Mouse (Mus musculus) CH12.LX (cell line): ENCODE results near the gene Gatd1. TPM values are rescaled to one million over a fixed set of nuclear protein-coding genes. Genes with fewer than 3 reads are reported as not detected.

Experiments used
- DNase-seq: peaks from one replicate; pipeline ENCODE4 v3.0.0-alpha.2; 2013; ENCODE audit errors: extremely low read depth
- H3K27ac ChIP-seq: 2 replicates; pipeline ENCODE4 v1.5.1; 2012; ENCODE audit warnings: low read depth, mild to moderate bottlenecking, control low read depth, moderate library complexity; ENCODE audit not compliant: insufficient read depth
- H3K27me3 ChIP-seq: replicated peaks from 2 replicates; pipeline ENCODE3; 2012; ENCODE audit warnings: inconsistent platforms
- H3K36me3 ChIP-seq, 2 experiments: replicated peaks in 1 of 2; 2 replicates each; pipeline versions ENCODE3 to v1.6.1; 2012; ENCODE audit warnings: inconsistent platforms in 1 of 2, low read length in 1 of 2, mild to moderate bottlenecking in 1 of 2, mixed read lengths in 1 of 2, moderate library complexity in 1 of 2; ENCODE audit not compliant: control insufficient read depth in 1 of 2, insufficient read depth in 1 of 2
- H3K4me1 ChIP-seq, 2 experiments: 2 replicates each; pipeline ENCODE4 v1.6.1; 2012; ENCODE audit warnings: inconsistent platforms in 1 of 2, moderate library complexity in 1 of 2; ENCODE audit not compliant: insufficient read depth in 2 of 2, control insufficient read depth in 1 of 2
- H3K4me2 ChIP-seq: 2 replicates; pipeline ENCODE4 v1.6.1; 2012; ENCODE audit warnings: low read depth, mild to moderate bottlenecking, control low read depth; ENCODE audit not compliant: poor library complexity, insufficient read depth, severe bottlenecking
- H3K4me3 ChIP-seq, 3 experiments: fragments of 150-350 bp in 1 of 3; sonication (generic) in 1 of 3; replicated peaks in 1 of 3; 2 replicates each; pipeline versions ENCODE3 to v1.5.1; 2011 to 2012; ENCODE audit warnings: low read depth in 2 of 3, low read length in 2 of 3, mild to moderate bottlenecking in 2 of 3, moderate library complexity in 2 of 3, control low read depth in 1 of 3, improper control_type of control experiment in 1 of 3, inconsistent platforms in 1 of 3, mixed read lengths in 1 of 3; ENCODE audit not compliant: poor library complexity in 1 of 3
- H3K79me2 ChIP-seq: replicated peaks from 2 replicates; pipeline ENCODE4 v1.6.1; 2012; ENCODE audit warnings: mild to moderate bottlenecking, moderate library complexity; ENCODE audit not compliant: control insufficient read depth, poor library complexity, insufficient read depth, severe bottlenecking; ENCODE audit errors: extremely low read depth
- H3K9ac ChIP-seq: 2 replicates; pipeline ENCODE4 v1.6.1; 2012; ENCODE audit warnings: low read depth, mild to moderate bottlenecking, control low read depth, moderate library complexity; ENCODE audit not compliant: insufficient read depth
- H3K9me3 ChIP-seq: replicated peaks from 2 replicates; pipeline ENCODE3; 2012; ENCODE audit warnings: low read length, inconsistent platforms, mixed read lengths
- BHLHE40 ChIP-seq: IDR thresholded peaks from 2 replicates; pipeline ENCODE4 v1.6.1; 2011; ENCODE audit warnings: mild to moderate bottlenecking, low read depth, low read length, improper control_type of control experiment
- CHD2 ChIP-seq: IDR thresholded peaks from 2 replicates; pipeline ENCODE4 v1.6.1; 2011; ENCODE audit warnings: low read length, improper control_type of control experiment
- E2F4 ChIP-seq: IDR thresholded peaks from 2 replicates; pipeline ENCODE4 v1.6.1; 2011; ENCODE audit warnings: low read depth, low read length, improper control_type of control experiment; ENCODE audit not compliant: insufficient replicate concordance
- HCFC1 ChIP-seq: IDR thresholded peaks from 2 replicates; pipeline ENCODE4 v1.6.1; 2012; ENCODE audit warnings: low read depth, mild to moderate bottlenecking, inconsistent platforms, low read length, improper control_type of control experiment
- IRF4 ChIP-seq: IDR thresholded peaks from 2 replicates; pipeline ENCODE4 v1.6.1; 2014; ENCODE audit warnings: low read depth, mild to moderate bottlenecking, inconsistent platforms, low read length, improper control_type of control experiment
- JUND ChIP-seq: conservative IDR thresholded peaks from 2 replicates; pipeline ENCODE4 v1.6.1; 2011; ENCODE audit warnings: low read depth, low read length, improper control_type of control experiment
- MAFK ChIP-seq: IDR thresholded peaks from 2 replicates; pipeline ENCODE4 v1.6.1; 2011; ENCODE audit warnings: low read length, improper control_type of control experiment; ENCODE audit not compliant: insufficient replicate concordance
- MAZ ChIP-seq: IDR thresholded peaks from 2 replicates; pipeline ENCODE4 v1.6.1; 2012; ENCODE audit warnings: low read depth, mild to moderate bottlenecking, inconsistent platforms, low read length, improper control_type of control experiment, moderate library complexity
- MEF2A ChIP-seq: IDR thresholded peaks from 2 replicates; pipeline ENCODE4 v1.6.1; 2014; ENCODE audit warnings: low read depth, mild to moderate bottlenecking, inconsistent platforms, low read length, improper control_type of control experiment, borderline replicate concordance
- MXI1 ChIP-seq: IDR thresholded peaks from 2 replicates; pipeline ENCODE4 v1.6.1; 2011; ENCODE audit warnings: mild to moderate bottlenecking, low read depth, low read length, improper control_type of control experiment
- MYC ChIP-seq: IDR thresholded peaks from 2 replicates; pipeline ENCODE4 v1.6.1; 2011; ENCODE audit warnings: low read depth, mild to moderate bottlenecking, improper control_type of control experiment, low read length
- NRF1 ChIP-seq: IDR thresholded peaks from 2 replicates; pipeline ENCODE4 v1.6.1; 2014; ENCODE audit warnings: low read depth, mild to moderate bottlenecking, inconsistent platforms, low read length, improper control_type of control experiment, moderate library complexity
- PAX5 ChIP-seq: IDR thresholded peaks from 2 replicates; pipeline ENCODE4 v1.6.1; 2012; ENCODE audit warnings: low read length, inconsistent platforms, mixed read lengths
- RCOR1 ChIP-seq: conservative IDR thresholded peaks from 2 replicates; pipeline ENCODE4 v1.6.1; 2012; ENCODE audit warnings: low read depth, mild to moderate bottlenecking, inconsistent platforms, low read length, improper control_type of control experiment
- SMC3 ChIP-seq: IDR thresholded peaks from 2 replicates; pipeline ENCODE4 v1.6.1; 2011; ENCODE audit warnings: low read depth, low read length, improper control_type of control experiment
- TCF12 ChIP-seq: IDR thresholded peaks from 2 replicates; pipeline ENCODE4 v1.6.1; 2014; ENCODE audit warnings: low read depth, mild to moderate bottlenecking, inconsistent platforms, low read length, improper control_type of control experiment
- UBTF ChIP-seq: IDR thresholded peaks from 2 replicates; pipeline ENCODE4 v1.6.1; 2012; ENCODE audit warnings: low read depth, mild to moderate bottlenecking, inconsistent platforms, low read length, improper control_type of control experiment, moderate library complexity
- USF2 ChIP-seq: conservative IDR thresholded peaks from 2 replicates; pipeline ENCODE4 v1.6.1; 2011; ENCODE audit warnings: low read depth, low read length, improper control_type of control experiment
- ZKSCAN1 ChIP-seq: IDR thresholded peaks from 2 replicates; pipeline ENCODE4 v1.6.1; 2012; ENCODE audit warnings: low read depth, inconsistent platforms, low read length, improper control_type of control experiment, borderline replicate concordance
- ZMIZ1 ChIP-seq: IDR thresholded peaks from 2 replicates; pipeline ENCODE4 v1.6.1; 2012; ENCODE audit warnings: low read depth, mild to moderate bottlenecking, inconsistent platforms, low read length, improper control_type of control experiment
- dilution Hi-C: fragments of 300-500 bp; cut with MboI; formaldehyde crosslinking; loops from 2 replicates; pipeline ENCODE4 v1.14.3; 2020; ENCODE audit warnings: low sequenced_read_pairs; ENCODE audit not compliant: extremely low pct_unique_long_range_greater_than_20kb, extremely low pct_ligation_motif_present
- in situ Hi-C: fragments of 300-500 bp; cut with MboI; formaldehyde crosslinking; loops from 3 replicates; pipeline ENCODE4 v1.14.3; 2019; ENCODE audit warnings: low sequenced_read_pairs, low pct_ligation_motif_present, low pct_unique_long_range_greater_than_20kb, mixed read lengths
- polyA plus RNA-seq: library from polyadenylated mRNA; unstranded; fragments of >175 nt; gene quantifications from 2 replicates; pipeline ENCODE4 v1.2.1, GENCODE M21; 2012; ENCODE audit warnings: low read depth; ENCODE audit not compliant: insufficient read length
- total RNA-seq, 2 experiments: library from RNA; depleted of rRNA; stranded (reverse); fragments of 300-350 nt in 1 of 2; fragments of >200 nt in 1 of 2; gene quantifications; 2 replicates each; pipeline ENCODE4 v1.2.3; 2012 to 2014

The Gatd1 gene
- total and polyA plus RNA-seq, 3 experiments, result 21.2 to 31.4 (median 29.6) TPM

DNA sequence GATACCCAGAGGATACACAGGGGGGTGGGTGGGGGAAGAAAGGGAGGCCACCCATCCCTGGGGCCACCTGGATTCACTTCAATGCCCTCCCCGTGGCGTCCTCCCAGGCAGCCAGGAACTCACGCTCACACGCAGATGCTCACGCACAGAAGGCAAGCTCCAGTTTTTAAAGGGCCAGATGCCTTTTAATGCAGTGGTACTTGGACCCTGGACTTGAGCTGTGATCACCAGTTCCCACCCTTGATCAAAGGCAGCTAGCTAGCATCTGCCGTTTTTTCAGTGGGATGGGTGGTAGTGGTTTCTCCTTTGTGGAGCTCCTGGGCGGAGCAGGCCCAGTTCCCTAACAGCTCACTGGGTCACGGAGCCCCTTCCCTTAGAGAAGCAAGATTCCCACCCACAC is 20.5 kb upstream of the Gatd1 start:
- peaks cover 12% of the 10 kb centered on the region for H3K79me2 ChIP-seq
- TF ChIP-seq BHLHE40 (peak; percentile 73), SMC3 (no peak), NRF1 (peak; percentile 52; the same call in 1 of the 2 replicates), IRF4 (no peak)
- TF ChIP-seq, all 38 proteins: peak for 2
- Histone ChIP-seq H3K4me3 (peak overlapping the region; percentile 50 to 65 (median 55)), H3K4me1 (peaks cover 17 to 35% of the 10 kb centered on the region in 2 experiments), H3K36me3 (peaks cover 56 to 65% of the 10 kb centered on the region in 2 experiments), H3K27me3 (no peaks in the 10 kb centered on the region), H3K9me3 (no peaks in the 10 kb centered on the region), H3K9ac (peak overlapping the region; percentile 62; the same call in 1 of the 2 replicates), H3K4me2 (peak overlapping the region; percentile 92), H3K27ac (no peak overlapping the region)
- dilution Hi-C loops, result no loop called here
- DNase-seq, result peak; percentile 65
- in situ Hi-C loops, result no loop called here

DNA sequence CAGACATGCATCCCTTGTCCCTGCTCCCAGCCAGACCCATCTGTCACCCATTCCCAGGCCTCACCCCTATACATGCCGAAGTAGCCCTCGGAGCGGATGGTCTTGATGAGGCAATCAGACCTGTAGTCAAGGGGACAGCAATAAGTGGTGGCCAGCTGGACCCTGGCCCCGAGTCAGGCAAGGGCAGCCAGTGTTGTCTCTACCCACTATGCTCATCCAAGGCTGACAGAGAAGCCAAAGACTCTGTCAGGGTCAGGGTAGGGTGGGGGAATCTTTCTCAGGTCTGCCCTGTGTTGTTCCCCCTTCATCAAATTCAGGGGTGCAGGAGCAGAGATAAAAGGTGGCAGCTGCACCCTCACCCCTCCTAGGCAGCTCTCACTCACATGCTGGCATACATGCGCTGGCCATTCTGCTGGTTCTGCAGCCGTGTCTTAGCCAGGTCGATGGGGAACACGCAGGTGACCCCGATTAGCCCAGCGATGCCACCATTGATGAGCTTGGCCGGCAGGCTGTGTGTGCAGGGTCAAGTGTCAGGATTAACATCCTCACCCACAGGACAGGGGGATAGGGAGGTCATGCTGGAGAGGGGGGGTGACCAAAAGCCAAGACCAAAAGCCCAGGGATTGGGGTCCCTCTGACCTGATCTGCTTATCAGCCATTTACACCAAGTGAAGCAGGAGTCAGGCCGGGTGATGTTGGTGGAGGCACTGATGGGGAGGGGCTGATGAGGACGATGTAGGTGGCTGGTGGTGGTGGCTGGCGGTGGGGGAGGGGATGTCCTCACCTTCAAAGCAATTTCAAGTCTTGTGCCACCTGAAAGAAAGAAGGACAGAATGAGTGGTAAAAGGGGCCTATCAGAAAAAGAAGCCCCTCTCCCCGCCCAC is 19.8 kb upstream of the Gatd1 start:
- Histone ChIP-seq H3K79me2 (peaks cover 12% of the 10 kb centered on the region), H3K36me3 (peaks cover 49 to 62% of the 10 kb centered on the region in 2 experiments), H3K9me3 (no peaks in the 10 kb centered on the region)
- dilution Hi-C loops, result no loop called here
- DNase-seq, result no peak
- TF ChIP-seq PAX5 (no peak), JUND (no peak), MAFK (no peak), TCF12 (no peak), CHD2 (no peak), IRF4 (no peak), UBTF (no peak), ZKSCAN1 (no peak), MAZ (no peak), E2F4 (no peak), ZMIZ1 (no peak), MYC (no peak), USF2 (no peak), RCOR1 (no peak), MXI1 (no peak), HCFC1 (no peak), MEF2A (no peak)
- TF ChIP-seq, all 38 proteins: peak for 0
- Histone ChIP-seq H3K27me3 (no peaks in the 10 kb centered on the region), H3K4me2 (peak overlapping the region; percentile 92; the same call in 1 of the 2 replicates), H3K4me3 (peak overlapping the region; percentile 50 to 65 (median 55)), H3K27ac (no peak overlapping the region), H3K4me1 (peaks cover 17 to 35% of the 10 kb centered on the region in 2 experiments), H3K9ac (no peak overlapping the region)
- in situ Hi-C loops, result no loop called here
